ENCODE assay signal across 8 mouse cellular contexts in genomic region chr11:55897506-55897905, GRCm38 (mm10).
DNase-seq lines count a peak whose midpoint lies in the region; ATAC-seq and TF ChIP-seq lines count a peak whose summit lies in the region.
"Had no signal": no experiment of that assay in that cellular context is flagged by ENCODE, and none has a peak within 500 bp of the region (broad histone marks: within the 10 kb centered on the region; RNA-seq: fewer than 3 reads in every experiment).

No protein-coding gene starts in this region.

- no peaks in the 10 kb centered on the region for H3K4me1 ChIP-seq in lung, postnatal 0 days (ENCODE audit: insufficient read depth, low read depth, low read length)
- no peaks in the 10 kb centered on the region for H3K4me1 ChIP-seq in limb, embryonic 14.5 days (ENCODE audit: control insufficient read depth, insufficient read depth, low read length)
- H3K4me1 ChIP-seq: liver, embryonic 15.5 days had no signal

- peak; percentile 27 for DNase-seq in lung, postnatal 0 days (ENCODE audit: low spot score)
- no peak for DNase-seq in lung, adult 18-20 months
- peak; percentile 69 for DNase-seq in R1 (ENCODE audit: low read depth, low spot score)
- peak; percentile 27 to 41 for DNase-seq in adrenal gland, postnatal 36 days
- DNase-seq in limb, embryonic 14.5 days (ENCODE audit: low spot score), result peak; percentile 79
- DNase-seq in layer of hippocampus, postnatal 36 days, result no peak
- no peak for DNase-seq in layer of hippocampus, postnatal 10 days (ENCODE audit: low spot score in 2 of 2)

- no peak for TF ChIP-seq EP300 in lung, postnatal 0 days (IDR thresholded peaks at IDR 0.05)

- no peak overlapping the region for H3K27ac ChIP-seq in lung, postnatal 0 days (ENCODE audit: low read length)
- H3K27ac ChIP-seq in limb, embryonic 14.5 days (replicated peaks; ENCODE audit: low read depth, low read length), result no peak overlapping the region
- H3K27ac ChIP-seq: liver, embryonic 15.5 days had no signal

- no peak overlapping the region for H3K9ac ChIP-seq in lung, postnatal 0 days (replicated peaks; ENCODE audit: low read depth)
- H3K9ac ChIP-seq in limb, embryonic 14.5 days (ENCODE audit: low read depth, low read length, severe bottlenecking), result no peak overlapping the region
- H3K9ac ChIP-seq: liver, embryonic 15.5 days had no signal

- no peak for TF ChIP-seq CTCF in lung, postnatal 0 days (IDR thresholded peaks at IDR 0.05)

- no peaks in the 10 kb centered on the region for H3K27me3 ChIP-seq in lung, postnatal 0 days (replicated peaks; ENCODE audit: insufficient read depth, low read length)
- H3K27me3 ChIP-seq in limb, embryonic 14.5 days (ENCODE audit: control insufficient read depth, insufficient read depth, low read length), result no peaks in the 10 kb centered on the region
- H3K27me3 ChIP-seq: liver, embryonic 15.5 days had no signal

- H3K4me2 ChIP-seq in lung, postnatal 0 days (replicated peaks; ENCODE audit: low read depth, low read length), result no peak overlapping the region
- H3K4me2 ChIP-seq in limb, embryonic 14.5 days (replicated peaks; ENCODE audit: low read depth, low read length, severe bottlenecking), result no peak overlapping the region
- H3K4me2 ChIP-seq: liver, embryonic 15.5 days had no signal

- ATAC-seq in lung, postnatal 0 days, result no peak
- no peak for ATAC-seq in limb, embryonic 14.5 days (ENCODE audit: low FRiP score, low read depth)

- H3K36me3 ChIP-seq in lung, postnatal 0 days (ENCODE audit: insufficient read depth, low read length), result no peaks in the 10 kb centered on the region
- H3K36me3 ChIP-seq in limb, embryonic 14.5 days (ENCODE audit: control insufficient read depth, insufficient read depth, low read length), result no peaks in the 10 kb centered on the region
- H3K36me3 ChIP-seq: liver, embryonic 15.5 days had no signal

- no peak for TF ChIP-seq POLR2A in limb, embryonic 14.5 days (IDR thresholded peaks at IDR 0.05; ENCODE audit: borderline replicate concordance, extremely low read depth, insufficient read depth, insufficient read length)

- no peaks in the 10 kb centered on the region for H3K9me3 ChIP-seq in lung, postnatal 0 days (ENCODE audit: low read length)
- H3K9me3 ChIP-seq in limb, embryonic 14.5 days (ENCODE audit: control insufficient read depth, low read length), result no peaks in the 10 kb centered on the region
- H3K9me3 ChIP-seq: liver, embryonic 15.5 days had no signal

- no peak overlapping the region for H3K4me3 ChIP-seq in lung, postnatal 0 days (ENCODE audit: low read depth, low read length)
- H3K4me3 ChIP-seq in limb, embryonic 14.5 days (replicated peaks; ENCODE audit: low read length), result no peak overlapping the region
- H3K4me3 ChIP-seq: liver, embryonic 15.5 days had no signal

- WGBS in lung, postnatal 0 days, result 15% methylated on average over 6 of the region's 6 CpGs
- WGBS in limb, embryonic 14.5 days, result 14% methylated on average over 6 of the region's 6 CpGs

Comparison
In these comparisons a context has a peak if more than half of its experiments do, and no peak if none do; other contexts are left out.
1. DNase-seq: peak in lung, postnatal 0 days (single experiment), R1 (single experiment), adrenal gland, postnatal 36 days (2 of 2) and limb, embryonic 14.5 days (single experiment); none in lung, adult 18-20 months (0 of 2), layer of hippocampus, postnatal 36 days (0 of 2) and layer of hippocampus, postnatal 10 days (0 of 2).